Mouse (Mus musculus) ZHBTc4 (cell line): ENCODE data around the gene Dus2.

Source experiments
- DNase-seq: peaks from one replicate; pipeline ENCODE4 v3.0.0-alpha.2; 2011; ENCODE audit warnings: low read depth, low spot score

The Dus2 gene

DNA sequence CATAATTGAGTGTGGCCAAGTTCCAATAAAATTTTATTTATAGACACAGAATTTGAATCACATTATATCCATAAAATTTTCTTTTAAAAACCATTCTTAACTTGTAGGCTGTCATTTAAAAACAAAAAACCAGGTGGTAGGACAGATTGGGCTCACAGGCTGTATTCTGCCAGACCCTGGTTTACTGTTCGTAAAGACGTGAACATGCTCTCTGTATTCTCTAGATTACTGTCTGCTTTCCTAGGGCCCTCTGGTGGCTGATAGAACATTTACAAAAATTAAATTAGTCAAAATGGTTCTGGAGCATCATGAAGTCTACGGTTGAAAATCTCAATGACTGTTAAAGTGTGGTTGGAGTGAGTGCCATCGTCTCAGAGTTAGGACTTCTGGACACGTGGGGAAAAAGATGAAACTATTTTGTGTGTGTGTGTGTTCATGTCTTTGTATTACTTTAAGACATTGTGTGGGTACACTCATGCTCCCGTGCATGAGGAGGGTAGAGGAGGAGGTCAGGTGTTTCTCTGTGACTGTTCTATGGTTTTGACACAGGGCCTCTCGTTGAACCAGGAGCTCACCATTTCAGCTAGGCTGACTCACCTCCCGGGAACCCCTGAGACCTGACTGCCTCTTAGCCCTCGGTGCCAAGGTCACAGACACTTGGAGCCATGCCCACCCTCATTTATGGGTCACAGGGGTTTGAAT lies 84.2 kb downstream of the Dus2 start:
- peak; percentile 15 for DNase-seq

DNA sequence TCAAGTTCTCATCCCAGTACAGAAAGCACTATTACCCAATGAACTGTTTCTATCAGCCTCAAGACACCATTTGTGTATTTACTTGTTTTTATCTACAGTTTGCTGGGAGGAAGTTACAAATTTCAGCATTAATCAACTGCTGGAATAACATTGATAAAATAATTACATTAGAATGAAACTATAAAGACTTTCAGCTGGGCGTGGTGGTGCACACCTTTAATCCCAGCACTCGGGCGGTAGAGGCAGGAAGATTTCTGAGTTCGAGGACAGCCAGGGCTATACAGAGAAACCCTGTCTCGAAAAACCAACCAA lies 84.7 kb downstream of the Dus2 start:
- no peak for DNase-seq

DNA sequence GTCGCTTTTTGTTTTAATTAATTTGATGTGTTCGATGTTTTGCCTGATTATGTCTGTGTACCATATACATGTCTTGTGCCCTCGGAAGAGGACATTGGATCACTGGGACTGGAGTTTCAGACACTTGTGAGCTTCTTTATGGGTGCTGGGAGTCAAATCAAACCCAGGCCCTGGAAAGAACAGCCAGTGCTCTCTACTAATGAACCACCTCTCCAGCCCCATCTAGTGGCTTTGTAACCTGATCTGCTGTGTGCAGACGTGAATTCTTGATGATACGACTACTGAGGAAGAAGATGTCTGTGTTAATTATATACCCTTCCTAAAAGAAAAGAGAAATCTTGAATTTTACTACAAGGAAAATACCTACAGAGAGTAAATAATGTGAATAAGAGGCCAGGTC lies 85.5 kb downstream of the Dus2 start:
- DNase-seq: peak; percentile 76

DNA sequence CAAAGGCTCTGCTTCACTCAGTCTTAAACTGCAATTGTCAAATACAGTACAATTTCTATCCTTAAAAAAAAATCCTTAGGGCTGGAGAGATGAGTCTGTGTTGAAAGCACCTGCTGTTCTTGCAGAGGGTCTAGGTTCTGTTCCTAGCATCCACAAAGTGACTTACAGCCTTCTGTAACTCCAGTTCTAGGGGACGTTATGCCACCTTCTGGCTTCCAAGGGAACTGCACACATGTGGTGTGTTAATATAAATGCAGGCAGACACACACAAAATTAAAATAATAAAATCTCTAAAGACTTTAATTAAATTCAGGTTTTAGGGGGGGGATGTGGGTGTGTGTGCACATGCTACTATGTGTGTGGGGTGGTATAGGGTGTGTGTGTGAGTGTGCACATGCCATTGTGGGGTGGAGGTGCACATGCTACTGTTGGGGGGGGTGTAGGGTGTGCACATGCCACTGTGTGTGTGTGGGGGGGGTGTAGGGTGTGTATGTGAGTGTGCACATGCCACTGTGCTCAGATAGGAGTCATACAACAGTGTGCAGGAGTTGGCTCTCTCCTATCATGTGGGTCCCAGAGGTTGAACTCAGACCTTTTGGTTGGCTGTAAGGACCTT lies 86.4 kb downstream of the Dus2 start:
- DNase-seq: peak; percentile 62

DNA sequence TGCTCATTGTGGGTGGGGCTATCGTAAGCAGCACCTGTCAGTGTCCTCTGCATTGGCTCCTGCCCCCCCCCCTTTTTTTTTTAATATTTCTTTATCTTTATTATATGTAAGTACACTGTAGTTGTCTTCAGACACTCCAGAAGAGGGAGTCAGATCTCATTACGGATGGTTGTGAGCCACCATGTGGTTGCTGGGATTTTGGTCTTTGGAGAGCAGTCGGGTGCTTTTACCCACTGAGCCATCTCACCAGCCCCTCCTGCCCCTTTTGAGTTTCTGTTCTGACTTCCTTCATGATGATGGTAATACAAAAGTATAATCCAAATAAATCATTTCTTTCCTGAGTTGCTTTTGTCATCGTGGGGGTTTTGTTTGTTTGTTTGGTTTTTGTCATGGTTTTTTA lies 111.2 kb downstream of the Dus2 start:
- DNase-seq: no peak
